Mouse (Mus musculus): Measurements from ENCODE around the gene Focad. TPM values are rescaled to one million over a fixed set of nuclear protein-coding genes. Genes with fewer than 3 reads are reported as not detected.
"Not testable (repeated sequence)": the region's sequence is repeated elsewhere in the genome, so short reads cannot be mapped to it uniquely, and the experiment has no call there.

Focad gene
- polyA plus RNA-seq, 1 experiment, result 29.6 TPM

GRCm38 (mm10) chr4:88350910-88351309 is 256.5 kb downstream of the Focad start:
- TF ChIP-seq POLR2A (IDR thresholded peaks at IDR 0.05; ENCODE audit: borderline replicate concordance, insufficient read depth, low read length), result no peak
- peak; percentile 92 for TF ChIP-seq CTCF (IDR thresholded peaks at IDR 0.05; ENCODE audit: borderline replicate concordance, insufficient read depth, low read depth, low read length)

GRCm38 (mm10) chr4:88356652-88357051 is 262.2 kb downstream of the Focad start:
- Histone ChIP-seq H3K27ac (ENCODE audit: insufficient read depth, low read length) (no peak overlapping the region), H3K4me3 (replicated peaks; ENCODE audit: insufficient read depth, low read depth, low read length) (no peak overlapping the region), H3K27me3 (ENCODE audit: control insufficient read depth, insufficient read depth, low read length) (no peaks in the 10 kb centered on the region), H3K4me1 (ENCODE audit: control insufficient read depth, insufficient read depth, low read length) (no peaks in the 10 kb centered on the region)
- 81% methylated on average over 2 of the region's 2 CpGs for WGBS
- TF ChIP-seq CTCF (IDR thresholded peaks at IDR 0.05; ENCODE audit: borderline replicate concordance, insufficient read depth, low read depth, low read length) (no peak), POLR2A (IDR thresholded peaks at IDR 0.05; ENCODE audit: borderline replicate concordance, insufficient read depth, low read length) (no peak)
- DNase-seq, result no peak

More at GRCm38 (mm10) chr4:88350910-88351309, 256.5 kb downstream of the Focad start:
- peak; percentile 66 to 74 for DNase-seq
- no peaks in the 10 kb centered on the region for H3K27me3 ChIP-seq (ENCODE audit: control insufficient read depth, insufficient read depth, low read length)
- no peak overlapping the region for H3K4me3 ChIP-seq (replicated peaks; ENCODE audit: insufficient read depth, low read depth, low read length)
- H3K27ac ChIP-seq (ENCODE audit: insufficient read depth, low read length), result no peak overlapping the region
- WGBS, result 4% methylated on average over 4 of the region's 4 CpGs
- no peaks in the 10 kb centered on the region for H3K4me1 ChIP-seq (ENCODE audit: control insufficient read depth, insufficient read depth, low read length)

- no peak for DNase-seq
- WGBS, result 92% methylated on average over 3 of the region's 3 CpGs
Observed at GRCm38 (mm10) chr4:88357431-88357830, 263.0 kb downstream of the Focad start.

GRCm38 (mm10) chr4:88369951-88370350 is 275.5 kb downstream of the Focad start:
- no peaks in the 10 kb centered on the region for H3K4me1 ChIP-seq (ENCODE audit: control insufficient read depth, insufficient read depth, low read length)
- H3K27ac ChIP-seq (ENCODE audit: insufficient read depth, low read length), result no peak overlapping the region
- no peaks in the 10 kb centered on the region for H3K27me3 ChIP-seq (ENCODE audit: control insufficient read depth, insufficient read depth, low read length)
- no peak overlapping the region for H3K4me3 ChIP-seq (replicated peaks; ENCODE audit: insufficient read depth, low read depth, low read length)
- TF ChIP-seq CTCF (IDR thresholded peaks at IDR 0.05; ENCODE audit: borderline replicate concordance, insufficient read depth, low read depth, low read length) (no peak), POLR2A (IDR thresholded peaks at IDR 0.05; ENCODE audit: borderline replicate concordance, insufficient read depth, low read length) (no peak)
- 94% methylated on average over 6 of the region's 6 CpGs for WGBS
- no peak for DNase-seq

More at GRCm38 (mm10) chr4:88357431-88357830, 263.0 kb downstream of the Focad start:
- Histone ChIP-seq H3K27ac (ENCODE audit: insufficient read depth, low read length) (no peak overlapping the region), H3K4me1 (ENCODE audit: control insufficient read depth, insufficient read depth, low read length) (no peaks in the 10 kb centered on the region), H3K4me3 (replicated peaks; ENCODE audit: insufficient read depth, low read depth, low read length) (no peak overlapping the region), H3K27me3 (ENCODE audit: control insufficient read depth, insufficient read depth, low read length) (no peaks in the 10 kb centered on the region)
- no peak for TF ChIP-seq POLR2A (IDR thresholded peaks at IDR 0.05; ENCODE audit: borderline replicate concordance, insufficient read depth, low read length)
- TF ChIP-seq CTCF (IDR thresholded peaks at IDR 0.05; ENCODE audit: borderline replicate concordance, insufficient read depth, low read depth, low read length), result no peak

- Histone ChIP-seq H3K27me3 (ENCODE audit: control insufficient read depth, insufficient read depth, low read length) (no peaks in the 10 kb centered on the region), H3K4me3 (replicated peaks; ENCODE audit: insufficient read depth, low read depth, low read length) (no peak overlapping the region), H3K4me1 (ENCODE audit: control insufficient read depth, insufficient read depth, low read length) (no peaks in the 10 kb centered on the region), H3K27ac (ENCODE audit: insufficient read depth, low read length) (no peak overlapping the region)
- TF ChIP-seq CTCF (IDR thresholded peaks at IDR 0.05; ENCODE audit: borderline replicate concordance, insufficient read depth, low read depth, low read length), result no peak
- TF ChIP-seq POLR2A (IDR thresholded peaks at IDR 0.05; ENCODE audit: borderline replicate concordance, insufficient read depth, low read length), result no peak
- no peak for DNase-seq
- WGBS, result 93% methylated on average over 8 of the region's 8 CpGs
Observed at GRCm38 (mm10) chr4:88370819-88371218, 276.4 kb downstream of the Focad start.

- WGBS, result 68% methylated on average over 18 of the region's 18 CpGs
- no peak for DNase-seq
- Histone ChIP-seq H3K27ac (ENCODE audit: insufficient read depth, low read length) (no peak overlapping the region), H3K4me1 (ENCODE audit: control insufficient read depth, insufficient read depth, low read length) (no peaks in the 10 kb centered on the region), H3K4me3 (replicated peaks; ENCODE audit: insufficient read depth, low read depth, low read length) (no peak overlapping the region), H3K27me3 (ENCODE audit: control insufficient read depth, insufficient read depth, low read length) (no peaks in the 10 kb centered on the region)
- no peak for TF ChIP-seq CTCF (IDR thresholded peaks at IDR 0.05; ENCODE audit: borderline replicate concordance, insufficient read depth, low read depth, low read length)
- no peak for TF ChIP-seq POLR2A (IDR thresholded peaks at IDR 0.05; ENCODE audit: borderline replicate concordance, insufficient read depth, low read length)
Observed at GRCm38 (mm10) chr4:88372293-88373224, 278.1 kb downstream of the Focad start.

- no peak overlapping the region for H3K4me3 ChIP-seq (replicated peaks; ENCODE audit: insufficient read depth, low read depth, low read length)
- no peak for DNase-seq
- WGBS, result 78% methylated on average over 1 of the region's 1 CpGs
- TF ChIP-seq CTCF (IDR thresholded peaks at IDR 0.05; ENCODE audit: borderline replicate concordance, insufficient read depth, low read depth, low read length) (no peak), POLR2A (IDR thresholded peaks at IDR 0.05; ENCODE audit: borderline replicate concordance, insufficient read depth, low read length) (no peak)
- no peaks in the 10 kb centered on the region for H3K27me3 ChIP-seq (ENCODE audit: control insufficient read depth, insufficient read depth, low read length)
- no peaks in the 10 kb centered on the region for H3K4me1 ChIP-seq (ENCODE audit: control insufficient read depth, insufficient read depth, low read length)
- H3K27ac ChIP-seq (ENCODE audit: insufficient read depth, low read length), result no peak overlapping the region
Observed at GRCm38 (mm10) chr4:88390036-88390435, 295.6 kb downstream of the Focad start.

GRCm38 (mm10) chr4:88390596-88390995 is 296.2 kb downstream of the Focad start:
- DNase-seq; H3K4me3 ChIP-seq (replicated peaks; ENCODE audit: insufficient read depth, low read depth, low read length); H3K27me3 ChIP-seq (ENCODE audit: control insufficient read depth, insufficient read depth, low read length); H3K27ac ChIP-seq (ENCODE audit: insufficient read depth, low read length); H3K4me1 ChIP-seq (ENCODE audit: control insufficient read depth, insufficient read depth, low read length): not testable (repeated sequence)
- 58% methylated on average over 1 of the region's 1 CpGs for WGBS

All from cerebellum, adult 2 months (tissue).